Mouse (Mus musculus): ENCODE measurements around the gene Cldn19.

Cldn19 gene

GRCm38 (mm10) chr4:119300761-119301160 is 45.5 kb downstream of the Cldn19 start:
- no peak for DNase-seq (ENCODE audit: low spot score in 2 of 2)

- DNase-seq (ENCODE audit: low spot score in 2 of 2), result no peak
Measured at GRCm38 (mm10) chr4:119301777-119302176, 46.6 kb downstream of the Cldn19 start.

- DNase-seq (ENCODE audit: low spot score in 2 of 2), result no peak
Measured at GRCm38 (mm10) chr4:119303291-119303690, 48.1 kb downstream of the Cldn19 start.

- no peak for DNase-seq (ENCODE audit: low spot score in 2 of 2)
Measured at GRCm38 (mm10) chr4:119305418-119305817, 50.2 kb downstream of the Cldn19 start.
